Mouse (Mus musculus): ENCODE data around the gene Gm49368.

The Gm49368 gene

DNA sequence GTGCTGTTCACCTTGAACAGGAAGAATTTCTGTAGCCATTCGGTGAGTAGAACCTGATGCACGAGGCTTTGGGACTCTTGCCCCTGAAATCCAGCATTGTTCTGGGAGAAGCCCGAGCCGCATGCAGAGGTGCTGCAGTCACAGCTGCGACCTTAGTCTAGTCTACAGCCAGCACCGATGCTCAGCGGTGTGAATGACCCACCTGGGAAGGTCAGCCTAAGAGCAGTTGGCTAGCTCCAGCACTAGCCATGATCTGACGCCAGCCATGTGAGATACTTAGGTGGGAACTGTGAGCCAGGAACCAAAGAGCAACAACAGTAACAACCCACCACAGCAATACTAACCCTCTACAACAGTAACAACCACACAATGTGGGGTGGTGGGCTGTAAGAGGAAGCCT, 4.6 kb upstream of the Gm49368 start:
- no peak for DNase-seq (ENCODE audit: low read depth)

DNA sequence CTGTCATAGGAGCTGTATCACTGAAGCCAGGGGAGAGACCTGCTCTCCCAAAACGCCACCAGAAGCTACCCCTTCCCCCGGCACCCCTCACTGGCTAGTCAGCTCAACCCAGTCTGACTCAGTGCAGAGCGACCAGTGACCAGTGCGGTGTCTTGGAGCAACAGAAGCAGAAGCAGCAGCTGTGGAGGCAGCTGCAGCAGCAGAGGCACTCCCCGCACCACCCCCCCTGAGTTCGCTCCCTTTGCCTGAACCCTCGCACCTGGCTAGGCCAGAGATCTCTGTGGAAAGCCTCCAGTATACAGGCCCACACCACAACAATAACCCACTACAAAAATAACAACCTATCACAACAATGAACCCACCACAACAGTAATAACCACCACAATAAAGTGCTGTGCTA, 3.9 kb upstream of the Gm49368 start:
- DNase-seq (ENCODE audit: low read depth): no peak

DNA sequence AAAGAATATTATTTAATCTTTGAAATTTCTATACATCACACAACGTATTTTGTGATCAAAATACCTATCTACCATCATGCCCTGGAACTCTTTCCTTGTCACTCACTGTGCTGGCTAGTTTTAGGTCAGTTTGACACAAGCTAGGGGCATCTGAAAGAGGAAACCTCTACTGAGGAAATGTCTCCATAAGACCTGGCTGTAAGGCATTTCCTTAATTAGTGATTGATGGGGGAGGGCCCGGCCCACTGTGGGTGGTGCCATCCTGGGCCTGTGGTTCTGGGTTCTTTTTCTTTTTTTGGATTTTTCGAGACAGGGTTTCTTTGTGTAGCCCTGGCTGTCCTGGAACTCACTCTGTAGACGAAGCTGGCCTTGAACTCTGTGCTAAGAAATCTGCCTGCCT, 3.4 kb upstream of the Gm49368 start:
- DNase-seq (ENCODE audit: low read depth): no peak

DNA sequence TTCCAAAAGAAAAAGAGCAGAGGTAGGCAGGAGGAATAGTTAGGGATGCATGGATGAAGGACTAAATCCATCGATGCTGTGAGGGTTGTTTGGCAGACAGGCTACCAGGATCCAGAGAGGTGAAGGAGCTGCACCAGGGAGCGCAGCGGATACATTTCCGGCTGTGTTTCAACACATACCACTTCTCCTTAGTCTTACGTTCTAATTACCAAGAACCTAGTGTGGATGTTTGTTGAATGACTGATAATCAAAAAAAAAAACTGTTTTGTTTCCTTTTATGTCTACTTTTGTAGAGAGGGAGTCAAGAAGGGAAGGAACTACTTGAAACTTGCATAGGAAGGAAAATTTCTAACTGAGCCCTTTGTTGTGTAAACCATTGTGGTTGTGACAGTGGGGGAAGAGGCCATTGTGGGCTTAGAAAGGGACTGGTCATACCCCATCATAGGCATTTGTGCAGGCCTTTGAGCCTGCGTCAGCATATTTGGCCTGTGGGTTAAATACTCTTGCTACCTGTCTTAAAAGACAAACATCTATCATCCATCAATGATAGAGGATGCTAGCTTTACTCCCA, 813 bp downstream of the Gm49368 start:
- no peak for DNase-seq (ENCODE audit: low read depth)

DNA sequence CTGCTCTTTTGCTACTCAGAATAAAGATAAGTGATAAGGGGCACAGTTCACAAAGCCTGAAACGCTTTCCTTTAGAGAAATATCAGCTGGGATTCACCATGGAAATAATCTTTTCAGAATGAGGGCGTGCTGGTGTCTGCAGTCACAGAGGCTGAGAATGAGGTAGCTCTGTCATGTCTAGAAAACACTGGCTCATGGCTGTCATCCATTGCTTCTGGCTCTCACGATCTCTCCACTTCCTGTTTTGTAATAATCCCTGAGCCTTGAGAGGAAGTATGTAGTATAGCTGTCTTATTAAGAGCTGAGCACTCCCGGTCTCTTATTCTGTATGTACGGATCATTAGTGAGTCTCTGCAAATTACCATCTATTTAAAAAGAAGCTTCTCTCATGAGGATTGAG, 3.1 kb downstream of the Gm49368 start:
- no peak for DNase-seq (ENCODE audit: low read depth)

DNA sequence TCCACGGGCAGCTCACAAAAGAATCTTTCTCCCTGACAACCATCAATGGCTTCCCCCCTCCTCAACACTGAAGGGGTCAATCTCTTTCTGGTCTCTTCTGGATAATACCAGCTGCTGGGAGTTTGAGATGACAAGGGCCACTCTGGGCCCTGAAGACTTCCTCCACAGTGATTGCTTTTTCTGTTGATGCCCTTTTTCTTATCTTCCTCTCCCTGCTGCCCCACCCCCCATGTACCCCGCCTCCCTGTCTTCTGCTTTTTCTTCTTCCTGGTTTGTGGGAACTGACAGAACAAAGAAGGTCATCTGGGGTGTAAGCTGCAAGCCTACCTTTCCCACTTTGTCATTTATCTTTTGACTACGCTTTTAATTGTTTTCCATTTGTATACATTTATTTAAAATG, 5.4 kb downstream of the Gm49368 start:
- peak; percentile 42 for DNase-seq (ENCODE audit: low read depth)

DNA sequence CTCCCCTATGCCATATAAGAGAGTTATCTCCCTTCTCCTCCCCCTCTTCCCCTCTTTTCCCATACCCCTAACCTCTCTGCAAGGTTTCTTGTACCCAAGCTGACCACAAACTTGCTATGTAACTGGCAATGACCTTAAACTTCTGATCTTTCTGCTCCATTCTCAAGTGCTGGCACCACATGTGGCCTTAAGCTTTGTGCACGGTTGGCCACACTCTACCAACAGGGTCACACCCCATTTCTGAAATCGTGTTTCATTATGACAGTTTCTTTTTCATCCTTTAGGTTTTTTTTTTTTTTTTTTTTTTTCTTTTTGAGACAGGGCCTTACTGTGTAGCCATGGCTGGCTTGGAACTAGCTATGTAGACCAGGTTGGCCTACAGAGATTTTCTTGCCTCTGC, 7.4 kb downstream of the Gm49368 start:
- peak; percentile 58 for DNase-seq (ENCODE audit: low read depth)

DNA sequence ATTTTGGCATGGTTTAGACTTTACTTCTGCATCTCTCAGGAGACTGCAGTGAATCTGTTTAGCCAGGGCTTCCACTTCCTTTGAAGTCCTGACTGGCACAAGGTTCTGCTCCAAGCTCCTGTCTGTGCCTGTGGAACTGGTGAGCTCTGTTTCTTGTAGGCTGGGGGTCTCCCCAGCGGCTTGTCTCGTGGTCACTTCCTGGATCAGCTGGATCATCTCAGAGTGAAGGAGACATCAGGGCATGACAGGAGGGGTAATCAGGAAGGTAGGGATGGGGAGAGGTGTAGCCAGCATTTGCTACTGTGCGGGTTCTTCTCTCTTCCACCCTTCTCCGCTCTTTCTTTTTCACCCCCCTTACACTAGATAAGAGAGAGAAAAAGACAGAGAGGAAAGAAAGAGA, 9.3 kb downstream of the Gm49368 start:
- no peak for DNase-seq (ENCODE audit: low read depth)

DNA sequence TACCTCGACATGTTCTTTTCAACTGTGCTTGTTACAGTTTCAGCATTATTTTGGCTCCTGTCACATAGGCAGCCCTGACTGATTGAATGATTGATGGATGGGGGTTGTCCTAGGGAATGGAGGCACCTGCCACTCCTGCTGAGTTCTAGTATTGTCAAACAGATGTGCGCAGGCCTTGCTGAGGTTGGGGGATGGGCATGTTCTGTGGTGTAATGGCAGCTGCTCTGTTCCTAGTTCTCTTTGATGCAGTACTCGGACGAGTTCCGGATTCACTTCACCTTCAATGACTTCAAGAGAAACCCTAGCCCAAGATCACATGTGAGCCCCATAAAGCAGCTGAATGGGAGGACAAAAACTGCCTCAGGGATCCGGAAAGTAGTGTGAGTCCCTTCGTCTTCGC, 17.5 kb downstream of the Gm49368 start:
- DNase-seq (ENCODE audit: low read depth): no peak

DNA sequence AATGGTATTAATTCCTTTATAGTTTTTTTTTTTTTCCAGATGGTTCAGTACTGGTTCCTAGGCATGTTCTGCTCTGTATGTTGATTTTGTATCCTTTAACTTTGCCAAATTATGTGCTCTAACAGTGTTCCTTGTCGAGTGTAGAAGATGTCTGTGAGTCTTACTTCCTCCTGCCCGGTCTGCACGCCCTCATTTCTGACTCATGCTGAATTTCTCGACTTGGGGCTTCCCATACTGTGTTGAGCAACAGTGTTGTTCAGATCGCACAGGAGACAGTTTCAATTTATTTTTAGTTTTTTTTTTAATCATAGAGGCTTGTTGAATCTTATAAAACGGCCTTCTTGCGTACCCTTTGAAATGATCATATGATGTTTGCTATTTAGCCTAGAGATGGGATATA, 26.7 kb downstream of the Gm49368 start:
- peak; percentile 51 for DNase-seq (ENCODE audit: low read depth)

DNA sequence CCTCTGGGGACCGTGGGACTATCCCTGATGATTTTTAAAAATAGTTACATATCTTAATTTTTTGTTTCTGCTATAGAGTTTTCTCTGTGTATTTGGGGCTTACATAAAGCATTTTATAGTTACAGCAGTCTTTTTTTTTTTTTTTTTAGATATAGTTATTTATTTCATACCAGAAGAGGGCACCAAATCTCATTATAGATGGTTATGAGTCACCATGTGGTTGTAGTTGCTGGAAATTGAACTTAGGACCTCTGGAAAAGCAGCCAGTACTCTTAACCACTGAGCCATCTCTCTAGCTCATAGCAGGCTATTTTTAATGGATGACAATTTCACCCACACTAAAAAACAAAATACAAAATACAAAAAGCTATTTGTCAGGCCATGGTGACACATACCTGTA, 35.7 kb downstream of the Gm49368 start:
- peak; percentile 61 for DNase-seq (ENCODE audit: low read depth)

DNA sequence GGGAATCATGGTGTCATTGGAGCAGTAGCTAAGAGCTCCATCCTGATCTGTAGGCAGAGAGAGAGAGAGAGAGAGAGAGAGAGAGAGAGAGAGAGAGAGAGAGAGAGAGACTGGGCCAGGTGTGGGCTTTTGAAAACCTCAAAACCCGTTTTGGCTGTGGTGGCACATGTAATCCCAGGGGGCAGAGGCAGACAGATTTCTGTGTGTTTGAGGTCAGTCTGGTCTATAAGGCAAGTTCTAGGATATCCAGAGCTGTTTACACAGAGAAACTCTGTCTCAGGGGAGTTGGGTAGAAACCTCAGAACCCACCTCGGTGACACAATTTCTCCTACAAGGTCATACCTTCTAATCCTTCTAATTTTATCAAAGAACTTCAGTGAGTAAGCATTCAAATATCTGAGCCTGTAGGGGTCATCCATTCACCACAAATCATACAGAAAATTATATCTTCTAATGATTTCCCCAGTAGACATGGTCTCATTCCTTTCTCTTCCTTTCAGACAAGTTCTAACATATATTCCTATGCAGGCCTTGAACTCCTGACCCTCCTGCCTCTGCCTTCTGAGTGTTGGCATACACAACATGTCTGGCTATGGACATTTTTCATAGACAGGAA, 38.4 kb downstream of the Gm49368 start:
- DNase-seq (ENCODE audit: low read depth): peak; percentile 25

DNA sequence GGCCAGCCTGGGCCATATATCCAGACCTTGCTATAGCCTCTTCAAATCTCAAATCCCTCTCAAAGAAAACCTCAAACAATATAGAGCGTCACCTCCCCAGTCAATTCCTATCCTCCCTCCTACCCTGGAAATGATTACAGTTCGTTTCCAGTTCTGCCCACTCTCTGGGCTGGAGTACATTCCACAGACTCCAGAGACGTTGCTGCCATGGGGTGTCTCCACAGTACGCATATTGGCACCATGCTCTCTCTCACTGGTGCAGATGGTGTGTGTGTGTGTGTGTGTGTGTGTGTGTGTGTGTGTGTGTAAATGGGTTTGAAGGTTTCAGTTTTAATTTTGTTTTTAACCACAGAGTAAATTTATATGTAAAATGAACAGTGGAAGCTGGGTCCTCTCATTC, 42.8 kb downstream of the Gm49368 start:
- peak; percentile 71 for DNase-seq (ENCODE audit: low read depth)

DNA sequence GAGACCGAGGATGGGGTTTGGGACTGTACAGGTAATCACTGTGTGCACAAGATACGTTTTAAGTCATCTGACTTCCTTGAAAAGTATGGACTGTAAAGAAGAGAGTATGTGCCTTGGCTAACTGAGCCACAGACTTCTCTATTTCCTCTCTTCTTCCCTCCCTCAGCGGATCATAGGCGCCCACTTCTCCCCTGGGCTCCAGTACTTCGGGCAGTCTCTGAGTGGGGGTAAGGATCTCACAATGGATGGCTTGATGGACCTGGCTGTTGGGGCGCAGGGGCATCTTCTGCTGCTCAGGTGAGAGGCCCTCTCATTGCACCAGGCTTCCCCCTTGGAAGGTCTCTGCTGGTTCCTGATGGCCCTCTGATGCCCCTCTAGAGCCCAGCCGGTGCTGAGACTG, 45.0 kb downstream of the Gm49368 start:
- DNase-seq (ENCODE audit: low read depth): no peak

DNA sequence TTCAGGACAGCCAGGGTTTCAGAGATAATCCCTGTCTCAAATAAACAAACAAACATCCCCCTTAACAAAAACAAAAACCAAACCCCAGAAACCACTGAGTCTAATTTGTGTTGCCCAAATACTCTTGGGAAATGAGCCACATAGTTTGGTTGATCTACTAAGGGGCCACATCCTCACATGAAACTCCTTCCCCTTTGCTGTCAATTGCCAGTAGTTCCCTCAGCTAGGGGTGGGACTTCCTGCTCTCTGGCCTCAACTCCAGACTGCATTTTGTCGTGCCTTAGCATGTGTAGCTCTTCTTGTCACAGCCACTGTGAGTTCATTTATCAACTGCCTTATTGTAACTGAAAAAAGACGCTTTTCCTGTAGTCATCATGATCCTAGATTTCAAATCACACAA, 47.8 kb downstream of the Gm49368 start:
- DNase-seq (ENCODE audit: low read depth): no peak

DNA sequence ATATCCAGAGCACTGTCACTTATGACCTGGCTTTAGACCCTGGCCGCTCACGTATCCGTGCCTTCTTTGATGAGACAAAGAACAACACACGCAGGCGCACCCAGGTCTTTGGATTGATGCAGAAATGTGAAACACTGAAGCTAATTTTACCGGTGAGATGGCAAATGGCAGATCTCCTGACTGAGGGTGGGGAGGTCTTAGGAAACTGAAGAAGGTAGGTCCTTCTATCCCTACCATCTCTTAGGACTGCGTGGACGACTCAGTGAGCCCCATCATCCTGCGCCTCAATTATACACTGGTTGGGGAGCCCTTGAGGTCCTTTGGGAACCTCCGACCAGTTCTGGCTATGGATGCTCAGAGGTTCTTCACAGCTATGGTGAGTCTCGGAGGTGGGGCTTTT, 49.6 kb downstream of the Gm49368 start:
- no peak for DNase-seq (ENCODE audit: low read depth)

DNA sequence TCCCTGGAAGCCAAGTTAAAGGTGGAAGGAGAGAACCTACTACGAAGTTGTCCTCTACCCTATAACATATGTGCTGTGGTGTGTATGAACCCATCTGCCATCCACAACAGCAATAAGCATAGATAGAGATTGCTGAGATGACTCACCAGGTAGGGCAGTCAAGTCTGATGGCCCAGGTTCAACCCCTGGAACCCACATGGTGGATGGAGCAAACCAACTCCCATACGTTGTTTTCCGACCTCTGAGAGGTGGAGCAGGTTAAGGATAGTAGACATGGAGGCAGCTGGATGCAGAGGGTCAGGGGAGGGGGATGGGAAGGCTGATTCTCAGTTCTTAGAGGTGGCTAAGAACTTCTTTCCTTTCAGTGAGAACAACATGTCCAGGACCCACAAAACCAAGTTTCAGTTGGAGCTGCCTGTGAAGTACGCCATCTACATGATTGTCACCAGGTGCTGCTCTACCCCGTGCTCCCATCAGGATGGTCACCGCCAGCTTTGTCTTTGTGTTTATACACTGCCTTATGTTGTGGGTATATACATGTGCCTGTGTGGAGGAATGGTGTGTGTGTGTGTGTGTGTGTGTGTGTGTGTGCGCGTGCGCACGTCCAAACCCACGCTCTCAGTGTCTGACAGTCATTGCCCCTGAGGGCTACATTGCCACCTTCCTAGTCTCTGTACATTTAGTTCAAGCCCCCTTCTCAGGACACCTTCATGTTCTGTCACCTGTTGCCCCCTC, 52.1 kb downstream of the Gm49368 start:
- DNase-seq (ENCODE audit: low read depth): no peak

DNA sequence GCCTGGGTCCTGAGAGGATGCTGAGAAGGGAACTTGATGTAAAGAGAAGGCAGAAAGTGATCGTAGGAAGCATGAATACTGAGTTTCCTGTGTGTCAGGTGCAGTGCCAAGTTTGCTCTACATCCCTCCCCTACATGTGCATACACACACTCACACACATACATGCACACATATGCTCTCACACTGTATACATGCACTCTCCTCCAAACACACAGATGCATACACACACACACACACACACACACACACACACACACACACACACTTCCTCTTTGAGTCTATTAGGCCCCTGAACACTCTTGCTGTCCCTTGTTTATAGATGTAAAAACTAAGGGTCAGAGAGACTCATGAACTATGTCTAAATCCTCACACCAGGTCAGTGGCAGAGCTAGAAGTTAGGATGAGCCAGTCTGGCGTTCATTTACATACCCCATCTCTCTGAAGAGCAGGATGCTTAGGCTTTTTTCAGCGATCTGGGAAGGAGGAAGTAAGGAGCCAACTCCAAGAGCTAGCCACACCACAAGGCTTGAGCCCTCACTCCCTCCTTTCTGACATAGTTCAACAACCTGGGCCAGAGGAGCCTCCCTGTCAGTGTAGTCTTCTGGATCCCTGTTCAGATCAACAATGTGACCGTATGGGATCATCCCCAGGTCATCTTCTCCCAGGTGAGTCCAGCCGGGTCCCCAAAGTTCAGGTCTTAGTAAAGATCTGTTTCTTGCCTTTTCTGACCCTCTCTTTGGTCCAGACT, 52.9 kb downstream of the Gm49368 start:
- DNase-seq (ENCODE audit: low read depth): peak; percentile 33

DNA sequence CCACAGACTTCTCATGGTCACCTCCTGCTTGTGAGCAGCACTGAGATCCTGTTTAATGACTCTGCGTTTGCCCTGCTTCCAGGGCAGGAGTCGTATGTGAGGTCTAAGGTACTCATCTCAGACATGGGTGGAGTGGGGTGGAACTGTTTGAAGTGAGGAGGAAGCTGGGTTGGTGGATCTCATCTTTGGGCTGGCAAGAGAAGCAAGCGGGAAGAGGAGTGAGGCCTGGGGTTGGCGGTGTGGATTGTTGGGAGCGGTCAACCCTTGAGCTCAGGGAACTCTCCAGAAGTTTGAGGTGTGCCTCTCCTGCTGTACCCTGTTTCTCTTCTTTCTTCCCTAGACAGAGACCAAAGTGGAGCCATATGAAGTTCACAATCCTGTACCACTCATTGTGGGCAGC, 53.9 kb downstream of the Gm49368 start:
- DNase-seq (ENCODE audit: low read depth): no peak

DNA sequence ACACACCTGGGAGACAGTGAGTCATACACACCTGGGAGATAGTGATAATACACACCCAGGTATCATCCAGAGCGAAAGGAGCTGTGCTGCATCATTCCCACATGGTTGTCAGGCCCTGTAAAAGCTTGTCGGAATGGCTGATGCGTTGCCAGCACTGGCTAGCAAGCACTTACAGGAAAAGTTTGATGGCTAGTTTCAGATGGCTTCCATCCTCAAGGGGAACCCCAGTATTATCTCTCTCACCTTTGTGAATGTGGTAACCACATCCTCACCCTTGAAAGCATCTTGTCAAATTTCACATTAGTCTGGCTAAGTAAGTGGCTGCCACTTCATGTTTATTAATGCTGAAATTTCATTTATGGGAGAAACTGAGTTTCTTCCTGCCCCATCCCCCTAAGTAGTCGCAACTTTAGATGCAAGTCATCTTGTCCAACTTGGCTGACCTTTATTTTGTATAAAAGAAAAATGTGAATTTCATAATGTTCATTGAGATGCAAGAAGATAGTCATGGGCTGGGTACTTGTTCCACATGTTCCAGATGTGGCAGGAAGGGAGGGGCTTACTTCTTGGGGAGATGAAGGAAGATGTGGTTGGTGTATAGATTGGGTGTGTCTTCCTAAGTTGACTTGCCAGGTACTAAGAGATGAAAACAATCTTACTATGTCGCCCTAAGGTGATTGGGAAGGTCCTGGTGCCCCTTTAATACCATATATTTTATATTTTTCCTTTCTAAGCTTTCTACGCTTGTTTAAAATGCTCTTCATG, 57.4 kb downstream of the Gm49368 start:
- DNase-seq (ENCODE audit: low read depth): peak; percentile 73

DNA sequence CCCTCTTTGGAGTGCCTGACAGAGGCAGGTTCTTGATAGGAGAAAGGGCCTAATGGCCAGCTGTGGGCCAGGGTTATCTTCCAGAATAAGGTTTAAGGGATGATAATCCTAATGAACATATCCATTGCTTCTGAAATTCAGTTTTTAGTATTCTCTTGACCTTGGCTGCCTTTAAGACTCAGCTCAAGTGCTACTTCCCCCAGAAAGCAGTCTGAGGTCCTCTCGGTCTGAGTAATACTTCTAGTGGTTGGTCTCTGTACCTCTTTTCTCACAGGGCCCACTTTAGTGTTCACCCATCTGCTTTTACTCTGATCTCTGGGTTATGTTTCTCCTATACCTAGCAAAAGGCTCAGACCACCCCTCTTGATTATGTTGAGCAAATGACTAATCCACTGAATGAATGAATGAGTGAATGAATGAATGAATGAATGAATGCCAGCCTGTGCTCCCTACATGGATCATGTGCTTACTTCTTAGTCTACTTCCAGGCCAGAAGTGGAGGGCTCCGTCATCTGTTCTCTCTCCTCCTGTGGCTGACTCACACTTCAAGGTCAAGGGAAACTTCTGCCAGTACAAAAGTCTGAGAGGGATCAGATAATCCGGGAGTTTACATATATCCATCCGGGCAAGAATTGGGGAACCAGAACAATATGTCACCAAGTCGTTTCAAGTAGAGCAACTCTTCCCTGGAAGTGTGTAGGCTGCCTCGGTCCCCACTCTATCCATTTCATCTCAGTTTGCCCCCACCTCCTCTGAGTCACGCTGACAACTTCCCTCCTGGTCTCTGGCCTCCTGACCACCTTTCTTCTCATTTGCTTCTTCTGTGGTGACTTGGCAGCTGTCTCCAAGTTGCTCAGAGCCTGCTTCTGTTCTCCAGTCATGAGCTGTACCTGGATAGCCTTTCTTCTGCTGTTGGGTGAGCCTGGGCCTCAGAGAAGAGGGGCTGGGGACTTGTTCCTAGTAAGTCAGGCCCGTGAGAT, 66.5 kb downstream of the Gm49368 start, which contains the start of gene Itgax:
Gene Itgax (plus strand): TSS at position 807 of the 980 bp plus-strand sequence.
- no peak for DNase-seq (ENCODE audit: low read depth)
